Mouse (Mus musculus) erythroblast, adult 5-6 weeks (primary cell): ENCODE results near the gene Hcn1. TPM values are rescaled to one million over a fixed set of nuclear protein-coding genes. Genes with fewer than 3 reads are reported as not detected.
"Not testable (repeated sequence)": the region's sequence is repeated elsewhere in the genome, so short reads cannot be mapped to it uniquely, and the experiment has no call there.

Source experiments
- ATAC-seq: replicated peaks from 2 replicates; pipeline ENCODE4 v1.8.0; 2016; ENCODE audit warnings: moderate number of reproducible peaks, mild to moderate bottlenecking, moderate TSS enrichment, inconsistent platforms; ENCODE audit not compliant: poor library complexity, low FRiP score, severe bottlenecking
- total RNA-seq, 2 experiments: library from RNA; stranded (forward) in 1 of 2; stranded (reverse) in 1 of 2; fragments of 150-400 nt in 1 of 2; fragments of 200-764, 138-1000 nt in 1 of 2; gene quantifications; 2 replicates each; pipeline versions ENCODE4 v1.2.3 to v1.2.4; 2015 to 2017; ENCODE audit warnings: low replicate concordance in 2 of 2

Gene Hcn1
- total RNA-seq, 2 experiments from 2014 or later = not detected

DNA sequence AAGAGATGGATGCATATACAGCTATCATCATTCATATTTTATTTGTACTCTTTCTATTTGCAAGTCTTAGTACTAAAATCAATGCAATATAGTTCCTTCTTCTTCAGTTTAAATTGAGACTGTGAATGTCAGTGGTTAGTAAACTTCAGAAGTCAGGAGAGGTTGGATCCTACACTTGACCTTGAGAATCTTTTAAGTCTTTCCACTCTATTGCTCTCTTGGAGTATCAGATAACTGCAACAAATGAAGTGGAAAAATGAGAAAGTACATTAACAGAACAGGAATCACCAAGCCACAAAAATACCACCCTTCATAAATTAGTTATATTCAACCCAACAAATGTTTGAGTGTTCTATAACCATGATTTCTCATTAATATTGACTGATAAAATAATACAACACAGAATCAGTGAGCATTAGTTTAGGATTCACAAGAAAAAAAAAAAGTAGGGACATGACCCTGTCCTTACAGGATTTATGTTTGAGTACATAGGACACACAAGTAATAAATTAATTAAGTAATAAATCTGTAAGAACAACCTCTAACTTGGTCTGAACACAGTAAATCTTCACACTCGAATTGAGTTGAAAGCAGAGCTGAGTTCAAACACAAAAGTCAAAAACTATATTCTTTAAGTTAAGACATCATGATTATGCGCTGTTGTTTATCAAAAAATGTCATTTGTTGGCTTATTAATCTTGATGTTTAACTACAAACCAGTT lies 397.8 kb downstream of the Hcn1 start:
- no peak for ATAC-seq

DNA sequence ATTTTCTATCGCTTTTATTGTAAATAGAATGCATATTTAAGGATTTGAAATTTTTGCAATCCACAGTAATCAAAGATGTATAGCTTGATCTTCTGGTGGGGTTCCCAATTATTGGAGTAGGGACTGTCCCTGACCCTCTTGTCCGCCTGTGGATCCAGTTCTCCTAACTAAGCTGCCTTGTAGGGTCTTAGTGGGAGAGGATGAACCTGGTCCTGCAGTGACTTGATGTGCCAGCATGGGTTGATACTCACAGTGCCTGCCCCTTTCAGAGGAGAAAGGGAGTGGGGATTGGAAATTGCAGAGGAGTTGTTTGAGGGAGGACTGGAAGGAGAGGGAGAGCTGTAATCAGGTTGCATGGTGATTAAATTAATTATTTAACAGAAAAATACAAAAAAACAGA lies 398.4 kb downstream of the Hcn1 start:
- ATAC-seq = no peak

DNA sequence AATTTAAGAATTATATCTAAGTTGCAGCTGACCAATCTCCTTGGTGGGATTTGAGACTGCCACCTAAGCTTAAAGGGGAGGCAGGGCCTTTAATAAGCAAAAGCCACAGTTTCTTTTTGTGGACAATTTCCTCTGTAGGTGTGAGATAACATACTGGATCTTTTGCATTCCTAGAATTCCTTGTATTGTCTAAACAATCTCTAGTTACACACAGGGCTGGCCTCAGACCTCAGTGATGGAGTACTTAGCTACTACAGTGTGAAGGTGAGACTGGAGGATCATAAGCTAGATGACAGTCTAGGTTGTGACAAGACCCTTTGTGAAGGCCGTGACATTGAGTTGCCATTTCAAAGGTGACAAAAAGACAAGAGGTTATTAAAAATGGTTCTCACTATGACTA lies 419.1 kb downstream of the Hcn1 start:
- no peak for ATAC-seq

DNA sequence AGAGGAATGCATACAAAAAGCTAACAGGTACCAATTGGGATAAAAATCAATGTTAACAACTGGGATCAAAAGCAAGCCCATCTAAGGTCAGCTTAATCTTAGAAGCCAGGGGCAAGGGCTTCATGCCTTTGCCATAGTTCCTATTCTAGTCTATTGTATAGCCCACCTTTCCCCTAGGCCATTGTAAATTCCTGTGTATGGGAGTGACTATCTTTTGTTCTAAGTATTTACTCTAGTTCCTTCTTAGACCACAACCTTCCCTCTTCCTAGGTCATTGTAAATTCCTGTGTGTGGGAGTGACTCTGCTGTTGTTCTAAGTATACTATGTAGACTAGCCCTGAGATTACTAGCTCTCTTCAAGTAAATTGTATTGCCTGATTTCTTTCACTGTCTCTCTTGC lies 420.8 kb downstream of the Hcn1 start:
- ATAC-seq = not testable (repeated sequence)

DNA sequence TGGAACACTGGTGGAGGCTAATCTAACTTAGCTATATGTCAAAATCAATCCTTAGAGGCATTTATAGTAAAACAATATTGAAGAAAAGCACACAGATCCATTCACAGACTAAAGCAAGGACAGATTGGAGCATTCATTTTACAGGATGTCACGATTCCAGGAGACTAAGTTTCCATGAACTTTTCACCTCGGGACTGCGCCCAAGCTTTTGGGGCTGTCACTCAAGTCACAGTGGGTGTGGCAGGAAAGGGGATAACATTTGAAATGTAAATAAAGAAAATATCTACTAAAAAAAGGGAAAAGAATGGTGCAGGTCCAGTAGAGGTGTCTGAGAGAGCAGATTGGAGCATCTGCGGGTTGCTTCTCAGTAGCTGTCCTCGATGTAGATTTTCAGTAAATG lies 421.3 kb downstream of the Hcn1 start:
- ATAC-seq = no peak

DNA sequence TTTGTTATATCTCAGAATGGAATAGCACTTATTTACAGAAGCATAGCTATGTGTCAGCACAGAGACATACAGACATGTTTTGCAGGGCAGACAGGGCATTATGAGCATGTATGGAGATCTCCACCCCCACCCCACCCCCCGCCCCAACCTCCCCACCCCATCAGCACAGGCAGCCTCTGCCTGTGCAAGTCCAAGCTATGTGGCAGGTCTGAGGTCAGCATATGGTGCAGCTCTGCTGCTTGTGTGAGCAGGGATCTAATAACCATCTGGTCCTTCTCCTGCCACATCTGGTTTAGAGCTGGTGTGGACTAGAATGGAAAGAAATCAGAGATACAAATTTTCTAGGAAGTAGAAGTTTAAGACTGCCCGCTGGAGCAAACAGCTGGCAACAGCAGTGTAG lies 424.4 kb downstream of the Hcn1 start:
- ATAC-seq = no peak

DNA sequence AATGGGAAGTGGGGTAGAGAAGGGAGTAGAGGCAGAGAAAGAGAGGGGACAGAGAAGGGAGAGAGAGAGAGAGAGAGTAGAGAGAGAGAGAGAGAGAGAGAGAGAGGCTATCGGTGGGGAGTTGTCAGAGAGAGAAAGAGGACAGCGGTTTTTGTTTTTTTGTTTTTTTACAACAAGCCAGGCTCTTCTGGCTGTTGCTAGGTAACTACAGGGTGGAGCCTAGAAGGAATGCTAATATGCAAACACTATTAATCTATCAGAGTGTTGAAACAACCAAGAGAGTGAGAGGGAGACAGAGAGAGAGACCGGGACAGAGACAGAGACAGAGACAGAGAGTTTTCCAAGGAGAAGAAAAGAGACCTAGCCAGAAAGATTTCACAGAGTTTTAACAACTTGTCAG lies 425.7 kb downstream of the Hcn1 start:
- no peak for ATAC-seq

DNA sequence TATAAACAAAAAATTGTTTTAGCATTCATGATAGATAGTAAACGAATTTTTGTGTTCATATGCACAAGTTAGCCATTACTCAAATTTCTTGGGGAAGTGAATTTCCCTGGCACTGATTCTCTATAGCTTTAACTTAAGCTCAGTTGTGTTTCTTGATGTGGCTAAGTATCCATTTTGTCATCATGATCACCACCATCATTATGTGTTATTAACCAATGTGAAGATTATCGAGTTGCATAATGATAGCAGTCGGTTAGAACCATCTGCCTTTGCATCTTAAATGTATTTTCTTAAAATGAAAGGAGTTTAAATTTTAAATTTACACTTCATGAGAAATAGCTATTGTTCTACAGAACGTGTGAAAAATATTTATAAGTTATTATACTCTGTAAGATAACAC lies 426.5 kb downstream of the Hcn1 start:
- ATAC-seq = no peak

DNA sequence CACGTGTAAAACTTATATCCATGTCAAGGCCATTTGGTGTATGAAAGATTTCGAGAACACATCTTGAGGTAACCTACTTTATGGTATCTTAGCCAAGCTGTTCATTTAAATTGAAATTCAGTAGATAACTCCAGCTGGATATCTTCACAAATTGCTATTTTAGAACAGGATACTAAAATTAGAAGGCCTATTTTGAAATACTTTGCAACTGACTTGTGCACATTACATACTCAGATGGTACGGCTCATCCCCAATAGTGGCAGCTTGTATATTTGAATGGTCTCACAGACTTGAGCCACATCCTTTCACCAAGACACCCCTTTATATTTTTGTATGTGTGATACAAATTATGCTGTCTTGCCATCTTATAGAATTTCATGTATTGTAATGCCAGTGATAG lies 427.5 kb downstream of the Hcn1 start:
- ATAC-seq = no peak

DNA sequence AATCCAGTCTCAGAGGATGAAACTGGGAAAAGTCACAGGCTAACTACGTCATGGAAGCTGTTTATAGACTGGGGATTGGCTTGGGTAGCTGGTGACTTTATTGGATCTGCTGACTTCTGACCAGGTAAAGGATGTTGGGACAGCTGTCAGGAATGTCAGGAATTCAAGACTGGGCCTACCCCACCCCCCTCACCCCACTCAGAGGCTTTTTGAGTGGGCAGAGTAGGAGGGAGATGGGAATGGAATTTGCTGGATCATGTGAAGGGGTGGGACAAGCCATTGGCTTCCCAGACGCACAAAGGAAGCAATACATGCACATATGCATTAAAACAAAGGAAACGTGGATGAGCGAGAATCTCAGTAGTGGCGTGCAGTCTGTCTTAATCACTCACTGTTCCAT lies 433.5 kb downstream of the Hcn1 start:
- no peak for ATAC-seq
